Mouse (Mus musculus) bone marrow macrophage, adult 2 months (primary cell): ENCODE results near the gene Aldh16a1.

Experiments used
- CTCF ChIP-seq: IDR thresholded peaks from 2 replicates; pipeline ENCODE4 v1.5.1; 2012; ENCODE audit warnings: low read depth, mild to moderate bottlenecking, low read length, moderate library complexity
- POLR2A ChIP-seq: IDR thresholded peaks from 2 replicates; pipeline ENCODE4 v1.6.1; 2012; ENCODE audit warnings: mild to moderate bottlenecking, low read depth, low read length, borderline replicate concordance

DNA sequence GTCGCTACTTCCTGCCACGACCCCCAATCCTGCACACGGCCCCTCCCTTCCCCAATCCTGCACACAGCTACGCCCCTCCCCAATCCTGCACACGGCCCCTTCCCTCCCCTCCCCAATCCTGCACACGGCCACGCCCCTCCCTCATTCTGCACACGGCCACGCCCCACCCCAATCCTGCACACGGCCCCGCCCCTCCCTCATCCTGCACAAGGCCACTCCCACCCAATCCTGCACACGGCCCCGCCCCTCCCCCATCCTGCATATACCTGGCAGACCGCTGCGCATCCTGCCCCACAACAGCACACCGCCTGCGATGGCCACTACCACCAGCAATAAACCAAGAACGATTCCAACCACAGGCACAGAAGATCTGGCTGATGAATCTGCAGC lies 60.9 kb downstream of the Aldh16a1 start:
- TF ChIP-seq CTCF (no peak), POLR2A (no peak)
